Mouse (Mus musculus) MEL (cell line): ENCODE results near the gene Col23a1.
A peak's percentile ranks its signal among the peaks of the same experiment; 100 is the strongest.

ENCODE experiments used
- CTCF ChIP-seq, 3 experiments: IDR thresholded peaks in 2 of 3; conservative IDR thresholded peaks in 1 of 3; 2 replicates each; pipeline ENCODE4 v1.5.1; 2011 to 2012; ENCODE audit warnings: low read length in 3 of 3, low read depth in 2 of 3, mild to moderate bottlenecking in 2 of 3, improper control_type of control experiment in 1 of 3, inconsistent platforms in 1 of 3, mixed read lengths in 1 of 3, moderate library complexity in 1 of 3; ENCODE audit not compliant: control insufficient read depth in 1 of 3, insufficient read depth in 1 of 3, poor library complexity in 1 of 3, severe bottlenecking in 1 of 3
- ETS1 ChIP-seq: IDR thresholded peaks from 2 replicates; pipeline ENCODE4 v1.6.1; 2012; ENCODE audit warnings: low read depth, mild to moderate bottlenecking, inconsistent platforms, low read length, improper control_type of control experiment, moderate library complexity
- GABPA ChIP-seq: IDR thresholded peaks from 2 replicates; pipeline ENCODE4 v1.6.1; 2012; ENCODE audit warnings: low read depth, mild to moderate bottlenecking, inconsistent platforms, low read length, improper control_type of control experiment, moderate library complexity
- POLR2A ChIP-seq, 2 experiments: IDR thresholded peaks; 2 replicates each; pipeline ENCODE4 v1.6.1; 2011 to 2012; ENCODE audit warnings: low read length in 2 of 2, mild to moderate bottlenecking in 2 of 2, control low read depth in 1 of 2, improper control_type of control experiment in 1 of 2, low read depth in 1 of 2, moderate library complexity in 1 of 2; ENCODE audit not compliant: control insufficient read depth in 1 of 2, insufficient read depth in 1 of 2, poor library complexity in 1 of 2
- SMC3 ChIP-seq: IDR thresholded peaks from 2 replicates; pipeline ENCODE4 v1.6.1; 2011; ENCODE audit warnings: low read depth, low read length, improper control_type of control experiment
- ZMIZ1 ChIP-seq: IDR thresholded peaks from 2 replicates; pipeline ENCODE4 v1.6.1; 2012; ENCODE audit warnings: low read depth, mild to moderate bottlenecking, inconsistent platforms, low read length, improper control_type of control experiment, moderate library complexity
- ZNF384 ChIP-seq: IDR thresholded peaks from 2 replicates; pipeline ENCODE4 v1.6.1; 2012; ENCODE audit warnings: low read depth, mild to moderate bottlenecking, inconsistent platforms, low read length, improper control_type of control experiment

- TF ChIP-seq ZMIZ1: peak; percentile 100
- 0 out of 2 replicates have a peak, but pooled peaks have one; percentile 54 for TF ChIP-seq ETS1
- TF ChIP-seq CTCF (IDR thresholded peaks at IDR 0.05 in 2 of 3, conservative IDR thresholded peaks at IDR 0.05 in 1 of 3; ENCODE audit: control insufficient read depth in 1 of 3, insufficient read depth in 1 of 3, low read depth in 2 of 3, low read length in 3 of 3, poor library complexity in 1 of 3, severe bottlenecking in 1 of 3): 0 out of 6 replicates have a peak, but pooled peaks of 1 of the 3 experiments have one; percentile 16
- no peak for TF ChIP-seq GABPA
- no peak for TF ChIP-seq ZNF384
- 0 out of 2 replicates have a peak, but pooled peaks have one; percentile 5 for TF ChIP-seq SMC3
- peak; percentile 100 for TF ChIP-seq POLR2A (IDR thresholded peaks at IDR 0.05; ENCODE audit: control insufficient read depth in 1 of 2, insufficient read depth in 1 of 2, low read depth in 1 of 2, low read length in 2 of 2, poor library complexity in 1 of 2)
These were observed 316.9 kb downstream of the Col23a1 start, which contains the start of gene Hnrnpab for GRCm38 (mm10) chr11:51606447-51607095.
